Mouse (Mus musculus) brown adipose tissue, adult 24 weeks (tissue): ENCODE measurements around the gene 2310033P09Rik. TPM values are rescaled to one million over a fixed set of nuclear protein-coding genes. Genes with fewer than 3 reads are reported as not detected.

Experiments used
- H3K27ac ChIP-seq: fragments of 200-500 bp; replicated peaks from 2 replicates; pipeline ENCODE4 v1.5.1; 2012; ENCODE audit warnings: low read depth, mild to moderate bottlenecking, low read length
- H3K4me1 ChIP-seq: fragments of 200-500 bp; 2 replicates; pipeline ENCODE4 v1.6.1; 2012; ENCODE audit warnings: low read length, mixed read lengths; ENCODE audit not compliant: control insufficient read depth, insufficient read depth, insufficient read length
- H3K4me3 ChIP-seq: fragments of 200-500 bp; 2 replicates; pipeline ENCODE4 v1.5.1; 2012; ENCODE audit warnings: low read depth, mild to moderate bottlenecking, low read length, moderate library complexity; ENCODE audit not compliant: insufficient read depth
- polyA plus RNA-seq: library from polyadenylated mRNA; stranded (reverse); fragments of >200 nt; gene quantifications from 2 replicates; pipeline ENCODE4 v1.2.4, GENCODE M21; 2012; ENCODE audit not compliant: missing spikeins, insufficient read depth, insufficient read length

The 2310033P09Rik gene
- polyA plus RNA-seq, 1 experiment: 11.0 TPM

DNA sequence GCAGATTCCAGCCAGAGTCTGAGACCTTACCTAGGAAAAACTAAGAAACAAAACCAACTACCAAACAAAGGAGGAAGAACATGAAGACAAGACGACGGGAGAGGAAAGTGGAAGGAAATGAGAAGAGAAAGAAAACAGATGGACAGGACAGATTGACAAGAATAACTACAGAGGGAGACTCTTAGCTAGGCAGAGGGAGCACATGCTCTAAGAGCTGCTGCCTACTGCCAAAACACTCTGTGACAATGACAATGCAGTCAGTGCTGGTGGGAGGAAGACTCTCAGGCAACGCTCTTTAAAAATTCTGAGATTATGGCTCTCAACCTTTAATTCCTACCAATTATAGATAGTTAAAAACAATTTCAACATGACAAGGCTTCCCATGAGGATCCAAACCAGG lies 8.8 kb downstream of the 2310033P09Rik start:
- H3K4me3 ChIP-seq: no peak overlapping the region
- H3K27ac ChIP-seq: no peak overlapping the region
- peaks cover 25% of the 10 kb centered on the region for H3K4me1 ChIP-seq

- peaks cover 37% of the 10 kb centered on the region for H3K4me1 ChIP-seq
- H3K27ac ChIP-seq: no peak overlapping the region
- H3K4me3 ChIP-seq: no peak overlapping the region
Measured at GRCm38 (mm10) chr11:59218389-59218998, 10.4 kb downstream of the 2310033P09Rik start.

DNA sequence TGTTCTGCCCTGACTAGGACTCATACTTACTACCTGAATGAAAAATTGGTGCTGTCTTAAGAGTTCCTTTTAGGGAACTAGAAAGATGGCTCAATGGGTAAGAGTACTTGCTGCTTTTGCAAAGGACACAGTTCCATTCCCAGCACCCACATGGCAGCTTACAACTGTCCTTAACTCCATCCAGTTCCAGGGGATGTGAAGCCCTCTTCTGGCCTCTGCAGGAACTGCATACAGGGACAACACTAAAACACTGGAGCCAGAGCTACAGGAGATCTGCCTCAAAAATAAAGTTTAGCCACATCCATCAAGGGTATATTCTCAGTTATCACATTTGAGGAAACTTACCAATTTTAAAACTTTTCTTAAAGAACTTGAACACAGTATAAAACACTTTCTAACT lies 10.9 kb downstream of the 2310033P09Rik start:
- Histone ChIP-seq H3K4me3 (no peak overlapping the region), H3K27ac (no peak overlapping the region), H3K4me1 (peaks cover 40% of the 10 kb centered on the region)

- Histone ChIP-seq H3K27ac (no peak overlapping the region), H3K4me3 (no peak overlapping the region), H3K4me1 (peaks cover 37% of the 10 kb centered on the region)
Measured at GRCm38 (mm10) chr11:59221604-59222003, 13.5 kb downstream of the 2310033P09Rik start.

- no peak overlapping the region for H3K27ac ChIP-seq
- H3K4me1 ChIP-seq: peaks cover 37% of the 10 kb centered on the region
- H3K4me3 ChIP-seq: no peak overlapping the region
Measured at GRCm38 (mm10) chr11:59222306-59222705, 14.2 kb downstream of the 2310033P09Rik start.

- Histone ChIP-seq H3K4me1 (peaks cover 34% of the 10 kb centered on the region), H3K4me3 (no peak overlapping the region), H3K27ac (no peak overlapping the region)
Measured at GRCm38 (mm10) chr11:59224025-59224424, 15.9 kb downstream of the 2310033P09Rik start.

GRCm38 (mm10) chr11:59224470-59224869 lies 16.3 kb downstream of the 2310033P09Rik start:
- Histone ChIP-seq H3K4me1 (peaks cover 32% of the 10 kb centered on the region), H3K4me3 (no peak overlapping the region)

DNA sequence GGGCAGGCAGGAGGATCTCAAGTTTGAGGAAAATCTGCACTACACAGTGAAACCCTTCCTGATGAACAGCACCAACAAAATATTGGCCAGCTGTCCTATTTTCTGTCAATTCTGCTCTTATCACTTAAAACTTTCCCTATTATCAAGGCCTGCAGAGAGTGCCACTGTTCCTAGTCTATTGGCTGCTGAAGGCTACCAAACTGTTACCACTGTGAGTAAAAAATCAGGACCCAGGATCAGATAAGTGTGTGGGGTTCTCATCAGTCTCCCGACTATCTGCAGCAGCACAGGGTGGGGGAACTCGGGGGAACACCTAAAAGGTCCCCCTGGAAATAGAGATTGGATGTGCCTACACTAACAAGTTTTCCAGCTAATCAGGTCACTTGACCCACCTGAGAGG lies 17.0 kb downstream of the 2310033P09Rik start:
- Histone ChIP-seq H3K4me3 (no peak overlapping the region), H3K27ac (0 out of 2 replicates have a peak overlapping the region, but pooled peaks have one; percentile 20), H3K4me1 (peaks cover 30% of the 10 kb centered on the region)

More at GRCm38 (mm10) chr11:59224470-59224869, 16.3 kb downstream of the 2310033P09Rik start:
- H3K27ac ChIP-seq: no peak overlapping the region

DNA sequence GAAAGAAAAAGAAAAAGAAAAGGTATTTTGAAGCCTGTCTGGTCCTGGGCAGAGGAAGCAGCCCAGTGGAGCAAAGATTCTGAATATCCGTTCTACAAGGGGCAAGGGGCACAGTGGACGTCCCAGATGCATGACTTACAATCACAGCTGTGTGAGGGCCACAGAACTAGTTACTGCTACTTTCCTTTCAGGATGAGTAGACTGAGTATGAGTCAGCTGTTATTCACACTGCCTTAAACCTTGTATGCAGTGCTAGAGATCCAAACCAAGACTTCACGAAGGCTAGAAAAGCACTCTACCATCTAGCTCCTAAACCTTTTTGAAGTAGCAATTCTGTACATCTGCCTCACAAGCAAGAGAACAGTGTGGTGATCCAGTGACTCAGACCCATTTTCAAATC lies 18.1 kb downstream of the 2310033P09Rik start:
- H3K27ac ChIP-seq: 0 out of 2 replicates have a peak overlapping the region, but pooled peaks have one; percentile 0
- H3K4me1 ChIP-seq: peaks cover 24% of the 10 kb centered on the region
- peak overlapping the region; percentile 89 for H3K4me3 ChIP-seq

DNA sequence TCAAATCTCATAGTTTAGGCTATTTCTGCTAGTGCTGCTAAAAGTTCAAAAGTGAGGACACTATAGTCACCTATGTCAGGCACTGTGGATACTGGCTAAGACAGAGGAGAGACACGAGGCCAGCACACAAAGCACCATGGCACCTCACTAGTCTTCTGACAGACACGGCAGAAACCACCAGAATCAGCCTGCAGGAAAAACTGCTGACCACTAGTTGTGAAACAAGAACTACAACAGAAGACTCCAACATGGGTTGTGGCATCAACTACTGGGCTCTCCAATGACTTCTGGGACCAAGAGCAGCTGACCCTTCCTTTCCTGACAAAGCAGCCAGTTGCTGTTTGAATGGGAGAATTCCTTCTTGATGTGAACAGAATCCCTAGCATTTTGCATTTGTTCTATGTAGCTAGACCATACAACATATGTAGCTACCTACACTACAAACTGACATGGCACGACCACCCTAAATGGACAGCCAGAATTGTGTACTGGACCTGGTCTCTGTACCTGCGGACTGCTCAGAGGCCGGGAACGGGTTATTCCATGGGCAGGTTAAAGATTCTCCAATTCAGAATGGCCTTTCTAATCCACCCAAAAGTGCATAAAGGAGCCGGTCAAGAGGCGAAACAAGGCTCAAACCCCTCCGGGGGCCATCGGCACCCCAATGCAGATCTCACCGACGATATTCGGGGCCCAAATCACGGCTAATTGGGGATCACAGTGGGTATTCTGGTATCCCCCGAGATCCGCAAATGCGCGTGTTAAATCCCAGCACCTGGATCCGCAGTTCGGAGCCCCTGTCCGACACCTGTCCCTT lies 18.9 kb downstream of the 2310033P09Rik start:
- Histone ChIP-seq H3K4me3 (peak overlapping the region; percentile 89), H3K4me1 (peaks cover 21% of the 10 kb centered on the region), H3K27ac (peak overlapping the region; percentile 98)

- Histone ChIP-seq H3K4me1 (peaks cover 16% of the 10 kb centered on the region), H3K27ac (peak overlapping the region; percentile 98)
Measured at GRCm38 (mm10) chr11:59227604-59228121, 19.5 kb downstream of the 2310033P09Rik start.

DNA sequence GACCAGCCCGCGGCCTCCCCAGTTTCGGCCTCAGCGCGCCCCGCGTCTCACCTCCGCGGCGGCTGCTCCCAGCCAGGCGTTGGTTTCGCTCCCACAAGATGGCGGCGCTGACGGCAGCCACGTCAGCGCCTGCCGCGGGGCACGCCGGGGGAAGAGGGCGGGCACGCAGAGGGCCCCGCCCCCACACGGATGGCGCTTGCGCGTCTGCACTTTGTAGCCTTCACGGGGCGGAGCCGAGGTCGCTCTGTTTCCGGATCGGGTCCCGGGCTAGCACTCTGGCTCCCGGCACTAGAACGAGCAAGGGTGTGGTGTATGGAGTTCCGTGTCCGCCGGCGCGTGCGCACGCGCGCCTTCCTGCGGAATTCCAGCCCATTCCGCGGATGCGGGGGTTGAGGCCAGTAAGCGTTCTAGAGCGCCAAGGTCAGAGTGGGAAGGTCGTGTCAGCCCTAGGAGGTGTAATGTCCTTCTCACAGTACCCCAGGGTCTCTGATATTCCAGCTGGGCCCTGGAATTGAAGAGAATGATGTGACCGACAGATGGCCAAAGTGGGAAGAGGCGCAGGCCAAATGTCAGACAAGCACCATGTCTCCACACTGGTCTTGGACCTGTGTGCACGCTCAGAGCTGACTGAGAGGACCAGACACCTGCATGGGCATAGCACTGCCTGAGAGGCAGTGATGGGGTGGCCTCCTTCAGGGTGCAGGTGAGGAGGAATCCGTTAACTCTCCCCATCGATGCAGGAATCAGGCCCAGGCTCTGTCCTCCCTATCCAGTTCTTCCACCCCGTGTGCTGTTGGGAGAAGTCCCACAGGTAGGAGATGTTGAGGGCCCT lies 20.2 kb downstream of the 2310033P09Rik start, which contains the start of gene Arf1:
TSS of gene Arf1 (minus strand) at position 149 of the 832 bp plus-strand sequence.
- H3K4me1 ChIP-seq: peaks cover 11% of the 10 kb centered on the region

More at GRCm38 (mm10) chr11:59227604-59228121, 19.5 kb downstream of the 2310033P09Rik start:
- H3K4me3 ChIP-seq: peak overlapping the region; percentile 89

DNA sequence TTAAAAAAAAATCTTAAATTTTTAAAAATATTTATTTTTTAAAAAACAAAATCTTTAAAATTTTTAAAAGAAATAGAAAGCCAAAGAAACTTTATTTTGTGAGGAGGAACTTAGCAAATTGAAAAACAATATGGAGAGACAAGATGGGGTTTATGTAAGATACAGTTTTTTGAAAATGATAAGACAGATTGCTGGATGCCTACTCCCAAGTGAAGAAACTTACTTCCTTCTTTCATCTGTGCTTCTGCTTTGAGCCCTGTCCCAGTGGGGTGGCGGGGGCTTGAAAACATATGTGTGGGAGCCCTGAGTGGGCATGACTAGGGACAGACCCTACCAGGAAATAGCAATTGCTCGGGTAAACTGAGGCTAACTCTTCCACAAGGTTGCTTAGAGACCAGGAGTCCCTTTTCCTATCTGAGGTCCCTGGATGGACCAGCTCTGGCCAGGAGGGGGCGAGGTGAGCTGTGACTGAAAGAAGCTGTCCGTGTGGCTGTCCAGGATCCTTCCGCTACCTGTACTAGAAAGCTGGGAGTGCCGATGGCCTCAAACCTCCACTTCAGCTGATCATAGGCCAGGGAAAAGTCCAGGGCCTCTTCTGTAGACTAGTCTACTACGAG lies 22.1 kb downstream of the 2310033P09Rik start:
- no peak overlapping the region for H3K27ac ChIP-seq
- no peak overlapping the region for H3K4me3 ChIP-seq

More for the DNA sequence above, 20.2 kb downstream of the 2310033P09Rik start, which contains the start of gene Arf1:
- Histone ChIP-seq H3K27ac (peak within 1 kb of the TSS; percentile 98), H3K4me3 (peak within 1 kb of the TSS; percentile 89)

DNA sequence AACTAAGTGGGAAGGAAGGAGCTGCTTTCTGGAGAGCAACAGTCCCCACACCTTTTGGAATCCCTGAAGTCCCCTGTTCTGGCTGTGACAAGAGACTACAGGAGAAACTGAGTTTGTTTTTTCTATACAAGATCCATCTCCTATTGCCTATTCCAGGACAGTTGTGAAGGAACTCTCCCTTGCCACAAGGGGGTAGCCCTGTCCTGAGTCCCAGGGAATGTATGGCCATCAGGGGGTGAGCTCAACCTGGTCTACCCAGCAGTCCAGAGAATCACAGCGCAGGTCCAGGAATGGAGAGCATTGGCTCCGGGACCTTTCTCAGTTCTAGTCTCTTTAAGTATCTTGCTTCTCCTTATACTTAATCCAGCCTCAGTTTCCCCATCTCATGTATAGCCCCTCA lies 24.7 kb downstream of the 2310033P09Rik start:
- Histone ChIP-seq H3K4me3 (no peak overlapping the region), H3K27ac (no peak overlapping the region), H3K4me1 (peaks cover 3% of the 10 kb centered on the region)

More for the DNA sequence above, 22.1 kb downstream of the 2310033P09Rik start:
- peaks cover 3% of the 10 kb centered on the region for H3K4me1 ChIP-seq
